Mouse (Mus musculus) small intestine, adult 2 months (tissue): ENCODE results near the gene Igf2r. TPM values are rescaled to one million over a fixed set of nuclear protein-coding genes. Genes with fewer than 3 reads are reported as not detected.

ENCODE experiments used
- H3K27ac ChIP-seq: fragments of 200-500 bp; 2 replicates; pipeline ENCODE4 v1.5.1; 2012; ENCODE audit warnings: low read depth, low read length, control low read depth, inconsistent platforms; ENCODE audit not compliant: insufficient read depth
- H3K27me3 ChIP-seq: fragments of 200-500 bp; 2 replicates; pipeline ENCODE4 v1.6.1; 2012; ENCODE audit warnings: mild to moderate bottlenecking, moderate library complexity, low read length, inconsistent platforms; ENCODE audit not compliant: control insufficient read depth, insufficient read depth
- H3K36me3 ChIP-seq: fragments of 200-500 bp; 2 replicates; pipeline ENCODE4 v1.6.1; 2012; ENCODE audit warnings: mild to moderate bottlenecking, low read length, control low read depth, inconsistent platforms; ENCODE audit not compliant: control insufficient read depth, insufficient read depth
- H3K4me1 ChIP-seq: fragments of 200-500 bp; 2 replicates; pipeline ENCODE4 v1.6.1; 2012; ENCODE audit warnings: low read length, inconsistent platforms, mixed read lengths; ENCODE audit not compliant: control insufficient read depth, insufficient read depth, insufficient read length
- H3K4me3 ChIP-seq: fragments of 200-500 bp; 2 replicates; pipeline ENCODE4 v1.5.1; 2012; ENCODE audit warnings: low read depth, mild to moderate bottlenecking, control low read depth, inconsistent platforms, low read length, moderate library complexity
- CTCF ChIP-seq: fragments of 200-500 bp; IDR thresholded peaks from 2 replicates; pipeline ENCODE4 v1.5.1; 2012; ENCODE audit warnings: low read depth, mild to moderate bottlenecking, control low read depth, inconsistent platforms, low read length, moderate library complexity, mixed read lengths; ENCODE audit not compliant: insufficient replicate concordance, insufficient read length; ENCODE audit errors: extremely low read depth
- POLR2A ChIP-seq: fragments of 200-500 bp; IDR thresholded peaks from 2 replicates; pipeline ENCODE4 v1.6.1; 2012; ENCODE audit warnings: low read depth, mild to moderate bottlenecking, control low read depth, inconsistent platforms, low read length, moderate library complexity
- WGBS: fragments of 180-500 bp; shearing (Covaris S2); methylation state at CpG from one replicate; pipeline ENCODE4 v1.1.7; 2018; 5-methylcytosine and 5-hydroxymethylcytosine counted together
- polyA plus RNA-seq: library from polyadenylated mRNA; depleted of rRNA; stranded (reverse); fragments of >200 nt; gene quantifications from 2 replicates; pipeline ENCODE4 v1.2.3, GENCODE M21; 2012

Igf2r gene
- polyA plus RNA-seq, 1 experiment = 19.7 TPM

DNA sequence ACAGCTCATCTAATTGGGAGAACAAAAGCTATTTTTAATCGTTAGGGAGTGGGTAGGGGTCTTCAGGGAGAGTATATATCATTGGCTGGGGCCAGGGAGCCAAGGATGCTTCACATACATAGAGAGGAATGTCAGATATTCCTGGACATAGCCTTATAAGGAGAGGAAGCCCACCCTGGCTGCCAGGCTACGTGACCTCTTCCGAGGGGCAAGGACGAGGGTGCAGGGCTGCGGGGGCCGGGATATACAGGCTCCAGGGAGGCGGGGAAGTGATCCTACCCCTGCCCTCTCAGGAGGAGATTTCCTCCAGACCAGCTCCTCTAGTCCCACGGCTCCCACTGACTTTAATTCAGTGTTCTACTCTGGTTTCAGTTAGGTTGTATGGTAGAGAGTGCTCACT lies 10.7 kb upstream of the Igf2r start:
- 70% methylated on average over 8 of the region's 8 CpGs for WGBS

DNA sequence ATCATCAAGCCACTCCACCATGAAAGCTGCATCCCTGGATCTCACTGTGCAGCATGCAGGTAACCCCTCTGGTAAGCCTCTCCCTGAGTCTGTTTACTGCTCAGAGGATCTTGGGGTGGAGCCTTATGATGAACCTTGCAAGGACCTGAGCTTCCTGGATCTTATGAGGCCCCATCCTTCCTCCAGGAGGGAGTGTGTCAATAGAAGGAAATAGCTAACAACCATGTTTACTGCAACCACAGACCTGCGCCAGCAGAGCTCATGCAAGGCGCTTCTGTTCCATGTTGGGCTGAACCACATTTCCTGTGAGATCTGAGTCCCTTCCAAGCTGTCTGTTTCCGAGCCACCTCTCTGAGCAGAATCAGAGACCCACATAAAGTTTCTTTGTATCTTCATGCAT lies 10.0 kb upstream of the Igf2r start:
- Histone ChIP-seq H3K36me3 (no peaks in the 10 kb centered on the region), H3K27ac (peak overlapping the region; percentile 13; the same call in 1 of the 2 replicates), H3K4me1 (peaks cover 24% of the 10 kb centered on the region), H3K27me3 (no peaks in the 10 kb centered on the region), H3K4me3 (no peak overlapping the region)
- TF ChIP-seq CTCF (no peak), POLR2A (no peak)
- 49% methylated on average over 3 of the region's 3 CpGs for WGBS

More for the DNA sequence above, 10.7 kb upstream of the Igf2r start:
- H3K27ac ChIP-seq = no peak overlapping the region
- TF ChIP-seq CTCF (no peak), POLR2A (no peak)
- no peaks in the 10 kb centered on the region for H3K27me3 ChIP-seq
- H3K4me3 ChIP-seq = no peak overlapping the region
- no peaks in the 10 kb centered on the region for H3K36me3 ChIP-seq
- peaks cover 24% of the 10 kb centered on the region for H3K4me1 ChIP-seq

DNA sequence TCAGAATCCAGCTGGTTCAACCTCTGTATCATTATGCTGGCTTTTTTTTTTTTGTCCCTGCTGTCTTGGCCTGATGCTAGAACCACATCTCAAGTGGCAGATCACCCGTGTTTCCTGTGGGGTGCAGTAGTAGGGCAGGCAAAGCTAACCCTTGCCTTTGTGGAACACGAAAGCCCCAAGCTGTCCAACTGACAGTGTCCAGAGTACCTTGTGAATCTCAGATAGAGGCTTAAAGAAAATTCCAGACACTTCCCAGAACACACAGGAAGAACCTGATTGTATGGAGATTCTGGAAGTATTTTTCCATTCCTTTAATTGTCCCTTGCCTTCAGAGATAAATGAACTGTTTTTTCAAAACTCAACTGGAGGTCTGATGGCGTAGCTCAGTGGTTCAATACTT lies 4.5 kb upstream of the Igf2r start:
- Histone ChIP-seq H3K27me3 (no peaks in the 10 kb centered on the region), H3K27ac (no peak overlapping the region), H3K4me3 (no peak overlapping the region), H3K4me1 (peaks cover 2% of the 10 kb centered on the region; the same call in 1 of the 2 replicates), H3K36me3 (no peaks in the 10 kb centered on the region)
- 79% methylated on average over 3 of the region's 3 CpGs for WGBS
- TF ChIP-seq POLR2A (no peak), CTCF (no peak)

DNA sequence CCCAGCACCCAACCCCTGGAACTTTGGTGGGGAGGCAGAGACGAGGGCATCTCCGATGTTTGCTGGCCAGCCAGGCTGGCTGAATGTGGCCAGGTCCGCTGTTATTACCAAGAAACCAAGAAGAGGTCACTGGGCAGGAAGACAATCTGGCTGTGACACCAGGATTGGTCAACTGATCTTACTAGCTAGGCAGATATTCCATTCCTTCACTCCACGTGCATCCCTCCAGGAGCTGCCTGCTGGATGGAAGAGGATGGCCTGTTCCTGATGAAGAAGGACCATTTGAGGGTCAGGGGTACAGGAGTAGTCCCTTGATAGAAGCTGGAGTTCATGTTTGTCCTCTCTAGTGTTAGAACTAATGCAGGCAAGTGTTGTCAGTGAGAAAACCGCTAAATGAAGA lies 1.0 kb upstream of the Igf2r start:
- Histone ChIP-seq H3K36me3 (no peaks in the 10 kb centered on the region), H3K4me1 (no peaks in the 10 kb centered on the region; the same call in 1 of the 2 replicates), H3K4me3 (no peak overlapping the region), H3K27ac (no peak overlapping the region), H3K27me3 (no peaks in the 10 kb centered on the region)
- WGBS = 94% methylated on average over 5 of the region's 5 CpGs
- no peak for TF ChIP-seq CTCF
- no peak for TF ChIP-seq POLR2A

DNA sequence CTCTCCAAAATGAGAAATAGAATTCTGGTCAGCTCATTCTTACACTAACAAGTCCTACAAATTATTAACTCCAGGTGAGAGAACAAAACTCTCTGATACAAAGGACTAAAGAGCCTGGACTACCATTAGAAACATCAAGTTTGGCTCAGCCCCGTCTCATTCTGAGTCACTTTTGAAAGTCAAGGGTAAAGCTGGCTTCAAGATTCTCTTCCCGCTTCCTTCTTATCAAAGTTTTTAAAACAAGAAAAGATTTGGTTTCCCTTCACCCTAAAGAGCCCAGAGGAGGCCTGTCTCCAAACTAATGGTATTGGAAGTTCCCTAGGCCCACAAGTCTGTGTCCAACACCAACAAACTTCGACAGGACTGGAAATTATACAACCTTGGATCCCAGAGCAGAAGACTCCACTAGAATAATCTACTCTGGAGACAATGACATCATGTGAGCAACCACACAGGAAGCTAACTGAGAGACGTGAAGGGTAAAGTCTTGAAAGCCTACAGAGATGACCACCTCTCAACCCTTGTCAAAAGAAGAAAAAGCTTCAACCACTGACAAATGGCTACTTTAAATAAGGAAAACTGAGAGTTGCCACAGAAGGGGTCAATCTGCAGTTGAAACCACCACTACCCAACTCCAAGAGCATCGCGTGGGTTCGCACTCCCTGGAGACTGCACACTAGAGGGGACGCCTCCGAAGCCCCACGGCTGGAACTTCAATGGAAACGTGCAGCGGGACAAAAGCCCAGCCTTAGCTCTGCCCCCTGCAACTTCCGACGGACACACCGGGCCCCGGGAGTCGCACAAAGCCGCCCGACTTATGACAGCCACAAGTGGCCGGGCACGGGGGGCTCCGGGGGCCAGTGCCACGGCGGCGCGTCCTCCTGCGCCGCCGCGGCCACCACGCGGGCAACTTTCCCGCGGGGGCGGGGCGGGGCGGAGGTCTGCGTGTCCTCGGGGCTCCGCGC lies 767 bp downstream of the Igf2r start:
- Histone ChIP-seq H3K36me3 (no peaks in the 10 kb centered on the region), H3K4me3 (peak overlapping the region; percentile 75), H3K27ac (no peak overlapping the region; the same call in 1 of the 2 replicates), H3K4me1 (no peaks in the 10 kb centered on the region; the same call in 1 of the 2 replicates), H3K27me3 (no peaks in the 10 kb centered on the region)
- 50% methylated on average over 41 of the region's 41 CpGs for whole genome bisulfite sequencing
- TF ChIP-seq CTCF (no peak), POLR2A (no peak)

DNA sequence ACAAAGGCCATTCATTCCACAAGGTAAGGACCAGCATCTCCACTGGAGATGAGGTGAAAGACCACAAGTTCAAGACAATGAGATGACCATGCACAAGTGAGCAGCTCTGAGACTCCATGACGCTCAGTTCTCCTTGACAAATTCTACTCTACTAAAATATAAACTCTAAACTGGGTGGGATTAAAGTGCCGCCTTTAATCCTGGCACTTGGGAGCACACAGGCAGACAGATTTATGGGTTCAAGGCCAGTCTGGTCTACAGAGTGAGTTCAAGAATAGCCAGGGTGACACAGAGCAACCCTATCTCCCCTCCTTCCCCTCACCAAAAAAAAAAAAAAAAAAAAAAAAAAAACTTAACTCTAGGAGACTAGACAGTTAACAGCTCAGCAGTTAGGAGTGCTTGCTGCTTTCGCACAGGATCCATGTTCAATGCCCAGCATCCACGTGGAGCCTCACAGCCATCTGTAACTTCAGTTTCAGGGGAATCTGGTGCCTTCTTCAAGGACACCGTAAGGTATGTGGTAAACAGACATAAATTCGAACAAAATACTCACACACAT lies 2.1 kb downstream of the Igf2r start:
- Histone ChIP-seq H3K27me3 (no peaks in the 10 kb centered on the region), H3K4me1 (no peaks in the 10 kb centered on the region; the same call in 1 of the 2 replicates), H3K4me3 (no peak overlapping the region), H3K36me3 (no peaks in the 10 kb centered on the region), H3K27ac (no peak overlapping the region)
- TF ChIP-seq POLR2A = no peak
- 82% methylated on average over 6 of the region's 6 CpGs for WGBS

DNA sequence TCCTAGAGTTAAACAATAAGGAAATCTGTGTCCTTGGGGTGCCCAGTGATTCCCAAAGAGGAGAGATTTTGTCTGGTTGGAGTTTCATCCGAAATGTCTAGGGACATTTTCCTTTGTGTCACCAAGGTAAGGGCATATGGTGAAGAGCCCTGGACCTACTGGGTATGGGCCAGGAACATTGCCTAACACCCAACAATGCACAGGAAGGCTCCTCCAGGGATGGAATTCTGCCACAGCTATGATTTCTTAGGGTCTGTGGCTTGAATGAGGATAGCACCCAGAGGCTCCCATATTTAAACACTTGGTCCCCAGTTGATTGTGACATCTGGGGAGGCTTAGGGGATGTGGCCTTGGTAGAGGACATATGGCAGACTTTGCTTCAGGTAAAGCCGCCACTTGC lies 6.1 kb downstream of the Igf2r start:
- TF ChIP-seq CTCF = no peak
- Histone ChIP-seq H3K4me1 (peaks cover 13% of the 10 kb centered on the region), H3K27ac (no peak overlapping the region), H3K27me3 (no peaks in the 10 kb centered on the region), H3K36me3 (no peaks in the 10 kb centered on the region), H3K4me3 (no peak overlapping the region)
- WGBS = 91% methylated on average over 2 of the region's 2 CpGs
